Mouse (Mus musculus): ENCODE data around the gene Gtf3a. TPM values are rescaled to one million over a fixed set of nuclear protein-coding genes. Genes with fewer than 3 reads are reported as not detected.

Gene Gtf3a
- polyA plus RNA-seq, 1 experiment, result 9.5 TPM

GRCm38 (mm10) chr5:146985725-146986433, 37.4 kb downstream of the Gtf3a start:
- TF ChIP-seq CTCF (IDR thresholded peaks at IDR 0.05; ENCODE audit: control insufficient read depth, insufficient read depth, insufficient replicate concordance, low read depth, low read length) (no peak), POLR2A (IDR thresholded peaks at IDR 0.05; ENCODE audit: control insufficient read depth, low read depth, low read length) (no peak)
- no peak overlapping the region for H3K4me3 ChIP-seq (ENCODE audit: control insufficient read depth, low read depth, low read length)

GRCm38 (mm10) chr5:146987588-146987987, 39.1 kb downstream of the Gtf3a start:
- peak overlapping the region; percentile 83 for H3K4me3 ChIP-seq (ENCODE audit: control insufficient read depth, low read depth, low read length)
- H3K27ac ChIP-seq (ENCODE audit: control insufficient read depth, insufficient read depth, low read depth, low read length), result no peak overlapping the region
- H3K36me3 ChIP-seq (ENCODE audit: control insufficient read depth, insufficient read depth, low read length), result no peaks in the 10 kb centered on the region
- TF ChIP-seq CTCF (IDR thresholded peaks at IDR 0.05; ENCODE audit: control insufficient read depth, insufficient read depth, insufficient replicate concordance, low read depth, low read length) (no peak), POLR2A (IDR thresholded peaks at IDR 0.05; ENCODE audit: control insufficient read depth, low read depth, low read length) (no peak)
- no peaks in the 10 kb centered on the region for H3K27me3 ChIP-seq (ENCODE audit: control insufficient read depth, insufficient read depth, low read length)
- peaks cover 10% of the 10 kb centered on the region for H3K4me1 ChIP-seq (ENCODE audit: control insufficient read depth, insufficient read depth, low read length)

More at GRCm38 (mm10) chr5:146985725-146986433, 37.4 kb downstream of the Gtf3a start:
- peaks cover 10% of the 10 kb centered on the region for H3K4me1 ChIP-seq (ENCODE audit: control insufficient read depth, insufficient read depth, low read length)
- H3K36me3 ChIP-seq (ENCODE audit: control insufficient read depth, insufficient read depth, low read length), result no peaks in the 10 kb centered on the region
- H3K27ac ChIP-seq (ENCODE audit: control insufficient read depth, insufficient read depth, low read depth, low read length), result no peak overlapping the region
- H3K27me3 ChIP-seq (ENCODE audit: control insufficient read depth, insufficient read depth, low read length), result no peaks in the 10 kb centered on the region

- Histone ChIP-seq H3K27me3 (ENCODE audit: control insufficient read depth, insufficient read depth, low read length) (no peaks in the 10 kb centered on the region), H3K36me3 (ENCODE audit: control insufficient read depth, insufficient read depth, low read length) (no peaks in the 10 kb centered on the region), H3K27ac (ENCODE audit: control insufficient read depth, insufficient read depth, low read depth, low read length) (no peak overlapping the region), H3K4me3 (ENCODE audit: control insufficient read depth, low read depth, low read length) (no peak overlapping the region), H3K4me1 (ENCODE audit: control insufficient read depth, insufficient read depth, low read length) (peaks cover 10% of the 10 kb centered on the region)
- TF ChIP-seq POLR2A (IDR thresholded peaks at IDR 0.05; ENCODE audit: control insufficient read depth, low read depth, low read length), result no peak
- TF ChIP-seq CTCF (IDR thresholded peaks at IDR 0.05; ENCODE audit: control insufficient read depth, insufficient read depth, insufficient replicate concordance, low read depth, low read length), result no peak
Measured at GRCm38 (mm10) chr5:146989051-146989450, 40.6 kb downstream of the Gtf3a start.

DNA sequence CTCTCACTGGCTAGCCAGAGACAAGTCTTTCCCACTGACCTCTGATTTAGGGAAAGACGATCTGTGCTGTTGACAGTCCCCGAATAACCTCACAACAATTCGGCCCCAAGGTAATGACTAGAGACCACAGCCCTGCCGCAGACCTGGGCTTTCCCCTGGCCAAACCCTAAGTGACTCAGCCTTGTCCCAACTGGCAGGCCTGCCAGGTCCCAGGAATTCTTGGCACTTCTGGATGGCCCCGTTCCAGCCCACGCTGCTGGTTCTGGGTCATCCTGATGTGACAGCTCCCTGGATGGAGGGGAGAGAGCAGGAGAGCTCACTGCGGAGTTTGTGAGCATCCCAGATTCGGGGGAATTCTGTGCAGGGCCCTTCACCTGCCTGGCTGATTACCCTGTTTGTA, 45.1 kb downstream of the Gtf3a start:
- peaks cover 4% of the 10 kb centered on the region for H3K4me1 ChIP-seq (ENCODE audit: control insufficient read depth, insufficient read depth, low read length)
- TF ChIP-seq CTCF (IDR thresholded peaks at IDR 0.05; ENCODE audit: control insufficient read depth, insufficient read depth, insufficient replicate concordance, low read depth, low read length) (no peak), POLR2A (IDR thresholded peaks at IDR 0.05; ENCODE audit: control insufficient read depth, low read depth, low read length) (no peak)
- no peaks in the 10 kb centered on the region for H3K36me3 ChIP-seq (ENCODE audit: control insufficient read depth, insufficient read depth, low read length)
- no peak overlapping the region for H3K27ac ChIP-seq (ENCODE audit: control insufficient read depth, insufficient read depth, low read depth, low read length)
- no peak overlapping the region for H3K4me3 ChIP-seq (ENCODE audit: control insufficient read depth, low read depth, low read length)
- no peaks in the 10 kb centered on the region for H3K27me3 ChIP-seq (ENCODE audit: control insufficient read depth, insufficient read depth, low read length)

GRCm38 (mm10) chr5:146994973-146995372, 46.5 kb downstream of the Gtf3a start:
- no peak for TF ChIP-seq POLR2A (IDR thresholded peaks at IDR 0.05; ENCODE audit: control insufficient read depth, low read depth, low read length)
- no peak for TF ChIP-seq CTCF (IDR thresholded peaks at IDR 0.05; ENCODE audit: control insufficient read depth, insufficient read depth, insufficient replicate concordance, low read depth, low read length)
- H3K27ac ChIP-seq (ENCODE audit: control insufficient read depth, insufficient read depth, low read depth, low read length), result no peak overlapping the region
- H3K4me3 ChIP-seq (ENCODE audit: control insufficient read depth, low read depth, low read length), result no peak overlapping the region
- H3K27me3 ChIP-seq (ENCODE audit: control insufficient read depth, insufficient read depth, low read length), result no peaks in the 10 kb centered on the region
- H3K36me3 ChIP-seq (ENCODE audit: control insufficient read depth, insufficient read depth, low read length), result no peaks in the 10 kb centered on the region
- peaks cover 4% of the 10 kb centered on the region for H3K4me1 ChIP-seq (ENCODE audit: control insufficient read depth, insufficient read depth, low read length)

GRCm38 (mm10) chr5:146996812-146997211, 48.4 kb downstream of the Gtf3a start:
- no peak for TF ChIP-seq POLR2A (IDR thresholded peaks at IDR 0.05; ENCODE audit: control insufficient read depth, low read depth, low read length)
- peak; percentile 64; the same call in 1 of the 2 replicates for TF ChIP-seq CTCF (IDR thresholded peaks at IDR 0.05; ENCODE audit: control insufficient read depth, insufficient read depth, insufficient replicate concordance, low read depth, low read length)
- Histone ChIP-seq H3K4me3 (ENCODE audit: control insufficient read depth, low read depth, low read length) (no peak overlapping the region), H3K4me1 (ENCODE audit: control insufficient read depth, insufficient read depth, low read length) (peaks cover 4% of the 10 kb centered on the region), H3K27ac (ENCODE audit: control insufficient read depth, insufficient read depth, low read depth, low read length) (no peak overlapping the region), H3K36me3 (ENCODE audit: control insufficient read depth, insufficient read depth, low read length) (no peaks in the 10 kb centered on the region), H3K27me3 (ENCODE audit: control insufficient read depth, insufficient read depth, low read length) (no peaks in the 10 kb centered on the region)

DNA sequence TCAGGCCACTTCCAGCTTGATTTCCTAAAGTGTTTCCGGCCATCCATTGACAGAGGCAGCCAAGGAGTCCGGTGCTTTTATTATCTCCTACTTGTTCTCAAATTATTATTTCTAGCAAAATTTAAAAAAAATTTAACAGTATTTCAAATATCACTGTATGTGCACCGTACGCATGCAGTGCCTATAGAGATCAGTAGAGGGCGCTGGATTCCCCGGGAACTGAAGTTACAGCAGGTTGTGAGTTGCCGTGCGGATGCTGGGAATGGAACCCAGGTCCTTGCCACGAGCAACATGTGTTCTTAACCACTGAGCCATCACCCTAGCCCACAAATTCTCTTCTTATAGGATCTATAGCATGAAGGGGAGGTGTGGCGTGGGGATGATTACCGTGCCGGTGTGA, 50.3 kb downstream of the Gtf3a start:
- no peak for TF ChIP-seq POLR2A (IDR thresholded peaks at IDR 0.05; ENCODE audit: control insufficient read depth, low read depth, low read length)
- TF ChIP-seq CTCF (IDR thresholded peaks at IDR 0.05; ENCODE audit: control insufficient read depth, insufficient read depth, insufficient replicate concordance, low read depth, low read length), result peak; percentile 65; the same call in 1 of the 2 replicates
- peaks cover 4% of the 10 kb centered on the region for H3K4me1 ChIP-seq (ENCODE audit: control insufficient read depth, insufficient read depth, low read length)
- H3K27ac ChIP-seq (ENCODE audit: control insufficient read depth, insufficient read depth, low read depth, low read length), result no peak overlapping the region
- H3K27me3 ChIP-seq (ENCODE audit: control insufficient read depth, insufficient read depth, low read length), result no peaks in the 10 kb centered on the region
- no peak overlapping the region; the same call in 1 of the 2 replicates for H3K4me3 ChIP-seq (ENCODE audit: control insufficient read depth, low read depth, low read length)
- H3K36me3 ChIP-seq (ENCODE audit: control insufficient read depth, insufficient read depth, low read length), result no peaks in the 10 kb centered on the region

Data from testis, adult 2 months (tissue).